ENCODE assay signal across 40 mouse cellular contexts in genomic region chr1:75255516-75256046, GRCm38 (mm10). TPM values are rescaled to one million over a fixed set of nuclear protein-coding genes. Genes with fewer than 3 reads are reported as not detected.
DNase-seq lines count a peak whose midpoint lies in the region; ATAC-seq and TF ChIP-seq lines count a peak whose summit lies in the region.
"Had no signal": no experiment of that assay in that cellular context is flagged by ENCODE, and none has a peak within 500 bp of the region (broad histone marks: within the 10 kb centered on the region; RNA-seq: fewer than 3 reads in every experiment).

No protein-coding gene starts in this region.

- no peaks in the 10 kb centered on the region for H3K9me3 ChIP-seq in hindbrain, embryonic 10.5 days
- H3K9me3 ChIP-seq: forebrain, embryonic 15.5 days; heart, embryonic 10.5 days; heart, embryonic 15.5 days; limb, embryonic 10.5 days; limb, embryonic 15.5 days; neural tube, embryonic 12.5 days had no signal

- peaks cover 19% of the 10 kb centered on the region for H3K4me1 ChIP-seq in hindbrain, embryonic 10.5 days (replicated peaks)

- H3K27ac ChIP-seq in gastrocnemius, adult 2 months = no peak overlapping the region
- H3K27ac ChIP-seq in hindbrain, embryonic 10.5 days = no peak overlapping the region
- H3K27ac ChIP-seq: heart, embryonic 10.5 days; heart, embryonic 15.5 days; kidney, postnatal 0 days; limb, embryonic 10.5 days; limb, embryonic 15.5 days; liver, embryonic 14.5 days; macrophage; neural tube, embryonic 12.5 days had no signal

- 71% methylated on average over 10 of the region's 10 CpGs for WGBS in hindbrain, embryonic 10.5 days

- TF ChIP-seq CTCF in gastrocnemius, adult 2 months (IDR thresholded peaks at IDR 0.05) = no peak

- intact Hi-C loops in gastrocnemius, adult 2 months (cut with DNase I) = no loop called here
- intact Hi-C loops in gastrocnemius, postnatal 14 days (cut with DNase I; ENCODE audit: low total_unique reads) = no loop called here
- intact Hi-C loops in left cerebral cortex, postnatal 36 days (cut with DNase I) = loop anchor here (2.0 kb wide), 1 partner anchor 35 kb away; no protein-coding TSS in a partner anchor

- H3K27me3 ChIP-seq in hindbrain, embryonic 10.5 days (ENCODE audit: insufficient read depth, poor library complexity, severe bottlenecking) = peaks cover 25% of the 10 kb centered on the region
- H3K27me3 ChIP-seq: heart, embryonic 15.5 days had no signal

- peak; percentile 15 for DNase-seq in gastrocnemius, adult 2 months
- no peak for DNase-seq in gastrocnemius, postnatal 14 days
- DNase-seq in left cerebral cortex, postnatal 36 days (ENCODE audit: low spot score in 2 of 2) = peak; percentile 4 to 7
- DNase-seq in left cerebral cortex, adult 9 months (ENCODE audit: low spot score in 2 of 2) = no peak
- DNase-seq in thymus, postnatal 0 days (ENCODE audit: low spot score) = peak; percentile 62
- peak; percentile 71 for DNase-seq in thymus, postnatal 25 days
- no peak for DNase-seq in hindbrain, embryonic 10.5 days (ENCODE audit: low spot score)
- DNase-seq: adrenal gland, adult 2 months; adrenal gland, postnatal 36 days; B cell, adult 2 months; heart, postnatal 4 days; kidney, adult 8-10 months; kidney, postnatal 4 days; lung, adult 2 months; lung, postnatal 10 days; midbrain, embryonic 14.5 days; right cerebral cortex, adult 18-20 months; spleen, adult 18-20 months had no signal

- no peak overlapping the region for H3K4me3 ChIP-seq in gastrocnemius, adult 2 months
- H3K4me3 ChIP-seq in hindbrain, embryonic 10.5 days = no peak overlapping the region
- H3K4me3 ChIP-seq: forebrain, embryonic 15.5 days; heart, embryonic 10.5 days; heart, embryonic 15.5 days; limb, embryonic 10.5 days; limb, embryonic 15.5 days; neural tube, embryonic 12.5 days had no signal

- H3K36me3 ChIP-seq in hindbrain, embryonic 10.5 days = no peaks in the 10 kb centered on the region
- H3K36me3 ChIP-seq: forebrain, embryonic 15.5 days; heart, embryonic 10.5 days; heart, embryonic 15.5 days; limb, embryonic 10.5 days; limb, embryonic 15.5 days; neural tube, embryonic 12.5 days had no signal

- ATAC-seq in monocyte, adult 5-6 weeks (replicated peaks; ENCODE audit: insufficient number of reproducible peaks, low FRiP score, low TSS enrichment, poor library complexity, severe bottlenecking) = no peak
- ATAC-seq: forebrain, embryonic 15.5 days; hindbrain, embryonic 16.5 days had no signal

RNA-seq across cellular contexts. Expression of gene Ptprn, which starts 8.7 kb away (rescaled TPM):
- not detected for total RNA-seq in gastrocnemius, adult 2 months (2021)
- under 1 TPM; 0.08 to 0.13 TPM for total RNA-seq in gastrocnemius, postnatal 14 days (2021)
- total RNA-seq in left cerebral cortex, postnatal 36 days (2021) = 100 to 1,000 TPM; 468 to 499 TPM
- 0.98 and 1.1 TPM in 2 replicates for polyA plus RNA-seq in thymus, postnatal 0 days (2015; fragmentation: Nextera tagmentation; extraction: Ambion mirVana)
- not detected in 3 replicates for total RNA-seq in monocyte, adult 5-6 weeks (2017)
- 3.9 and 7.9 TPM in 2 replicates for polyA plus RNA-seq in hindbrain, embryonic 10.5 days (2016; fragmentation: Nextera tagmentation; extraction: Ambion mirVana)
- total RNA-seq: gastrocnemius, adult 18-20 months had no signal

RNA-seq across cellular contexts. Expression of gene Dnajb2, which starts 19.4 kb away (rescaled TPM):
- 10 to 100 TPM; 83.2 to 88.9 TPM for total RNA-seq in gastrocnemius, adult 2 months (2021)
- 10 to 100 TPM; 32.4 to 33.2 TPM for total RNA-seq in gastrocnemius, postnatal 14 days (2021)
- total RNA-seq in left cerebral cortex, postnatal 36 days (2021) = 10 to 100 TPM; 91.6 to 97.6 TPM
- 14.2 and 14.7 TPM in 2 replicates for polyA plus RNA-seq in thymus, postnatal 0 days (2015; fragmentation: Nextera tagmentation; extraction: Ambion mirVana)
- 22.6 to 64.3 TPM (median 30.7 TPM) in 3 replicates for total RNA-seq in monocyte, adult 5-6 weeks (2017)
- 28.9 and 37.5 TPM in 2 replicates for polyA plus RNA-seq in hindbrain, embryonic 10.5 days (2016; fragmentation: Nextera tagmentation; extraction: Ambion mirVana)

RNA-seq across cellular contexts. Expression of gene Resp18, which starts 22.6 kb away (rescaled TPM):
- not detected for total RNA-seq in gastrocnemius, adult 2 months (2021)
- not detected for total RNA-seq in gastrocnemius, postnatal 14 days (2021)
- total RNA-seq in left cerebral cortex, postnatal 36 days (2021) = 100 to 1,000 TPM; 122 to 146 TPM
- polyA plus RNA-seq in thymus, postnatal 0 days (2015; fragmentation: Nextera tagmentation; extraction: Ambion mirVana) = 1.5 and 1.7 TPM in 2 replicates
- not detected in 3 replicates for total RNA-seq in monocyte, adult 5-6 weeks (2017)
- 7.5 and 22.3 TPM in 2 replicates for polyA plus RNA-seq in hindbrain, embryonic 10.5 days (2016; fragmentation: Nextera tagmentation; extraction: Ambion mirVana)
- total RNA-seq: gastrocnemius, adult 18-20 months; gastrocnemius, postnatal 4 days; heart, postnatal 4 days; megakaryocyte-erythroid progenitor cell, adult 5-6 weeks had no signal
- polyA plus RNA-seq: heart, embryonic 10.5 days; kidney, postnatal 0 days; limb, embryonic 10.5 days; liver, embryonic 14.5 days; macrophage had no signal

RNA-seq across cellular contexts. Expression of gene A630095N17Rik, which starts 23.7 kb away (rescaled TPM):
- total RNA-seq in gastrocnemius, adult 2 months (2021) = not detected
- total RNA-seq in gastrocnemius, postnatal 14 days (2021) = not detected
- not detected for total RNA-seq in left cerebral cortex, postnatal 36 days (2021)
- polyA plus RNA-seq in thymus, postnatal 0 days (2015; fragmentation: Nextera tagmentation; extraction: Ambion mirVana) = 0.78 and 0.96 TPM in 2 replicates
- not detected in 3 replicates for total RNA-seq in monocyte, adult 5-6 weeks (2017)
- not detected in 2 replicates for polyA plus RNA-seq in hindbrain, embryonic 10.5 days (2016; fragmentation: Nextera tagmentation; extraction: Ambion mirVana)
- total RNA-seq: adrenal gland, adult 2 months; adrenal gland, postnatal 36 days; gastrocnemius, adult 18-20 months; gastrocnemius, postnatal 4 days; heart, postnatal 4 days; layer of hippocampus, adult 8-10 months; layer of hippocampus, postnatal 25 days; left cerebral cortex, adult 8-10 months; megakaryocyte-erythroid progenitor cell, adult 5-6 weeks had no signal
- polyA plus RNA-seq: adrenal gland, adult 2 months; brain, embryonic 14.5 days; embryonic facial prominence, embryonic 11.5 days; forebrain, embryonic 15.5 days; frontal cortex, adult 2 months; heart, embryonic 10.5 days; heart, embryonic 15.5 days; hindbrain, embryonic 16.5 days; intestine, embryonic 14.5 days; limb, embryonic 10.5 days; limb, embryonic 15.5 days; lung, adult 2 months; macrophage; midbrain, embryonic 14.5 days; neural tube, embryonic 12.5 days; stomach, embryonic 16.5 days had no signal

RNA-seq across cellular contexts. Expression of gene Tuba4a, which starts 35.9 kb away (rescaled TPM):
- total RNA-seq in gastrocnemius, adult 2 months (2021) = 1,000 to 10,000 TPM; 1,043 to 1,330 TPM
- 100 to 1,000 TPM; 475 to 599 TPM for total RNA-seq in gastrocnemius, postnatal 14 days (2021)
- total RNA-seq in left cerebral cortex, postnatal 36 days (2021) = 100 to 1,000 TPM; 579 to 672 TPM
- polyA plus RNA-seq in thymus, postnatal 0 days (2015; fragmentation: Nextera tagmentation; extraction: Ambion mirVana) = 170 and 193 TPM in 2 replicates
- total RNA-seq in monocyte, adult 5-6 weeks (2017) = 55.7 to 63.9 TPM (median 58.5 TPM) in 3 replicates
- 10.8 and 19.4 TPM in 2 replicates for polyA plus RNA-seq in hindbrain, embryonic 10.5 days (2016; fragmentation: Nextera tagmentation; extraction: Ambion mirVana)

Comparison
In these comparisons a context has a peak if more than half of its experiments do, and no peak if none do; other contexts are left out.
1. DNase-seq: peak in gastrocnemius, adult 2 months (single experiment), left cerebral cortex, postnatal 36 days (2 of 2), thymus, postnatal 0 days (single experiment) and thymus, postnatal 25 days (single experiment); none in gastrocnemius, postnatal 14 days (single experiment), left cerebral cortex, adult 9 months (0 of 2) and hindbrain, embryonic 10.5 days (single experiment).
2. RNA of gene Ptprn, which starts 8.7 kb away (total RNA-seq): 468 to 499 TPM in left cerebral cortex, postnatal 36 days; 0.08 to 0.13 TPM in gastrocnemius, postnatal 14 days, not detected in gastrocnemius, adult 2 months and not detected in monocyte, adult 5-6 weeks; every median in the first group is over 100 times any median in the second.
3. RNA of gene Resp18, which starts 22.6 kb away (total RNA-seq): 122 to 146 TPM in left cerebral cortex, postnatal 36 days; not detected in gastrocnemius, adult 2 months, not detected in gastrocnemius, postnatal 14 days and not detected in monocyte, adult 5-6 weeks; every median in the first group is over 100 times any median in the second.